Mouse (Mus musculus) forebrain, embryonic 11.5 days (tissue): Measurements from ENCODE around the gene Khsrp. TPM values are rescaled to one million over a fixed set of nuclear protein-coding genes. Genes with fewer than 3 reads are reported as not detected.

ENCODE experiments used
- ATAC-seq: fragments of 200-750 bp; cut with Nextera tagmentation; replicated peaks from 2 replicates; pipeline ENCODE4 v1.8.0; 2017; ENCODE audit warnings: moderate TSS enrichment; ENCODE audit not compliant: low FRiP score
- DNase-seq: peaks from one replicate; pipeline ENCODE4 v3.0.0-alpha.2; 2017; ENCODE audit warnings: low spot score
- H3K27ac ChIP-seq: fragments of 300-500 bp; sonication (generic); 2 replicates; pipeline ENCODE4 v1.5.1; 2014; ENCODE audit warnings: low read depth, low read length
- H3K27me3 ChIP-seq: fragments of 300-500 bp; sonication (generic); 2 replicates; pipeline ENCODE4 v1.6.1; 2014; ENCODE audit warnings: mild to moderate bottlenecking, low read length, mixed read lengths; ENCODE audit not compliant: control insufficient read depth, insufficient read depth
- H3K36me3 ChIP-seq: fragments of 300-500 bp; sonication (generic); 2 replicates; pipeline ENCODE4 v1.6.1; 2014; ENCODE audit warnings: mild to moderate bottlenecking, low read length, moderate library complexity, mixed read lengths; ENCODE audit not compliant: control insufficient read depth, insufficient read depth
- H3K4me1 ChIP-seq: fragments of 300-500 bp; sonication (generic); replicated peaks from 2 replicates; pipeline ENCODE4 v1.6.1; 2014; ENCODE audit warnings: low read length, mixed read lengths; ENCODE audit not compliant: control insufficient read depth, insufficient read depth
- H3K4me2 ChIP-seq: fragments of 300-500 bp; sonication (generic); 2 replicates; pipeline ENCODE4 v1.6.1; 2014; ENCODE audit warnings: low read depth, mild to moderate bottlenecking, low read length, moderate library complexity, mixed read lengths; ENCODE audit not compliant: severe bottlenecking
- H3K4me3 ChIP-seq: fragments of 300-500 bp; sonication (generic); 2 replicates; pipeline ENCODE4 v1.5.1; 2014; ENCODE audit warnings: low read depth, low read length
- H3K9ac ChIP-seq: fragments of 300-500 bp; sonication (generic); 2 replicates; pipeline ENCODE4 v1.6.1; 2014; ENCODE audit warnings: low read length
- H3K9me3 ChIP-seq: fragments of 300-500 bp; sonication (generic); 2 replicates; pipeline ENCODE4 v1.6.1; 2016; ENCODE audit warnings: low read length, mixed read lengths; ENCODE audit not compliant: control insufficient read depth
- WGBS: fragments of 180-500 bp; shearing (Covaris S2); extraction: QIAGEN DNeasy Blood & Tissue Kit; methylation state at CpG from one replicate; pipeline ENCODE4 v1.1.7; 2014; 5-methylcytosine and 5-hydroxymethylcytosine counted together
- polyA plus RNA-seq: library from polyadenylated mRNA; unstranded; fragments of >200 nt; fragmentation: Nextera tagmentation; extraction: Ambion mirVana; gene quantifications from 2 replicates; pipeline ENCODE4 v1.2.1, GENCODE M21; 2014

Khsrp gene
- polyA plus RNA-seq, 1 experiment from 2014 or later, result 62.9 TPM

DNA sequence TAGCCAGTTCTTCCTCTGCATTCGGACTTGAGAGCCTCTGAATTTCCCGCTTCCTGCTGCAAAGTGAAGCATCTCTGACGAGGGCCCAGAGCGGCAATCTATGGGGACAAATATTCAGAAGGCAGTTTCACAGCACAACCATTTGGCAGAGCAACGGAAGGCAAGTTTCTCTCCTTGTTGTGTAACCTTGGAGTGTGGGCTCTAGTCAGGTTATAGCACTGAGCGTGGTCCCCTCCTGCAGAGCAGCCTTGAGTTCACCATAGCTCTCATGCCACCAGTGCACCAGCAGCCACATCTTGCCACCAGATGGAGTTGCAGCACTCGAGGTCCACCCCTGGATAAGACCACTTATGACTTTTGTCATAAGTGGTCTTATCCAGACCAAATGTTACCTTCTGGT is 42.9 kb downstream of the Khsrp start:
- peak; percentile 43 for DNase-seq

DNA sequence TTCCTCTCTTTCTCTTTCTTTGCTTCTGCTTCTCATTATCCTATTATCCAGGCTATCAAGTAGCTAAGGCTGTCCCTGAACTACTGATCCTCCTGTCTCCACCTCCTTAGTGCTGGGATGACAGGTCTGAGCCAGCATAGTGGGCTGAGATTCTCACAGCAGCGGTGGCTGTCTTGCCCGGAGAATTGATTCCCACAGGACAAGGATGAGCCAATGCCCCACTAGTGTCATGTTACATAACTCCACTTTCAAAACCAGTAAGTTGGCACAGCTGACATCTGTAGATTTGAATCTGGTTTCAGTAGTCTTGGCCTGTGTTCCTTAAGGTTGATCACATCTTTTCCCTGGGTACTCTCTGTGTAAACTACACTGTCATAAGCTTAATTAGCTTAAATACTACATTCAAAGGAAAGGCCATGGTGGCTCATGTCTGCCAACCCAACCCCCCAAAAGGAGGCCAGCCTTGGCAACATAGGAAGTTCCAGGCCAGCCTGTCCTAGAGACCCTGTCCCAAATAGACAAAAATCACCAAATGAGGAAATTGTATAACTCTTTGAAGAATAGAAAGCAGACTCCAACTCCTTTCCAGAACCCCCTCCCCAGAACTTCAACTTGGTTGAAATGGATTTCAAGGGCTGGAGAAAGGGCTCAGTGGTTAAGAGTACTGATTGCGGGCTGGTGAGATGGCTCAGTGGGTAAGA is 45.1 kb downstream of the Khsrp start:
- Histone ChIP-seq H3K9ac (no peak overlapping the region), H3K9me3 (no peaks in the 10 kb centered on the region), H3K27ac (no peak overlapping the region), H3K4me2 (no peak overlapping the region), H3K4me1 (peaks cover 4% of the 10 kb centered on the region), H3K27me3 (no peaks in the 10 kb centered on the region), H3K36me3 (no peaks in the 10 kb centered on the region), H3K4me3 (no peak overlapping the region)
- 81% methylated on average over 3 of the region's 3 CpGs for WGBS
- ATAC-seq (no peak), DNase-seq (no peak)

More for the DNA sequence above, 42.9 kb downstream of the Khsrp start:
- H3K27me3 ChIP-seq, result no peaks in the 10 kb centered on the region
- ATAC-seq, result no peak
- peaks cover 4% of the 10 kb centered on the region for H3K4me1 ChIP-seq
- H3K9me3 ChIP-seq, result no peaks in the 10 kb centered on the region
- 86% methylated on average over 7 of the region's 7 CpGs for WGBS
- H3K27ac ChIP-seq, result no peak overlapping the region
- no peak overlapping the region for H3K4me3 ChIP-seq
- no peak overlapping the region for H3K9ac ChIP-seq
- peaks cover 5% of the 10 kb centered on the region; the same call in 1 of the 2 replicates for H3K36me3 ChIP-seq
- no peak overlapping the region for H3K4me2 ChIP-seq

DNA sequence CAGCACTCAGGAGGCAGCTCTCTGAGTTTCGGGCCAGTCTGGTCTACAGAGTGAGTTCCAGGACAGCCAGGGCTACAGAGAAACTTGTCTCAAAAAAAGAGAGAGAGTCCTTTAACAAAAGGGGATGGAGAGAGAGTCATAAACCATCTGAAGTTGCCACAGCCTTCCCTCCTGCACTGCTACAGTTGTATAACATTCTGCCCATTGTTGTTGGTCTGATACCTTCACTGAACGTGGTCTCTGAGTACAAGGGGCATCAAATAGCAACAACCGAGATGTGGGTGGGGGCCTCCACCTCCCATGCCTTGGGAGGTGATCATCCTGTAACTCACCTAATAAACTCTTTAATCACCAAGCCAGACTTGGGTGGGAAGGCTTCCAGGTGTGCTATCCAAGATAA is 45.7 kb downstream of the Khsrp start:
- peak; percentile 41 for DNase-seq
- WGBS, result 79% methylated on average over 3 of the region's 3 CpGs

DNA sequence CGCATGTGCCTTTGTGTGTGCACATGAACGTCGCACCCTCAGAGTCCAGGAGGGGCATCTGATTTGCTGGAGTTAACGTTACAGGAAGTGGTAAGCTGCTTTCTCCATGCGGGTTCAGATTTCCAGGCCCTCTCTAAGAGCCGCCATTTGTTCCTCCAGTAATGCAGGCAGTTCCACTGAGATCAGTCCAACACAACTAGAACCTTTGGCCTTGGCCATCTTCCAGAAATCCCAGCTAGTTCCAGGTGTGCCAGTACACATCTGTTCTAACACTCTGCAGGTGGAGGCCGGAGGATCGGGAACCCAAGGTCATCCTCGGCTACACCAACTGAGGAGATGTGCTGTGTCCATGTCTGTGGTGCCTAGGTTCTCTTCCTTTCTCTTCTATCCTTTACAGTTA is 46.4 kb downstream of the Khsrp start:
- H3K27ac ChIP-seq, result no peak overlapping the region
- no peak overlapping the region for H3K9ac ChIP-seq
- no peaks in the 10 kb centered on the region for H3K4me1 ChIP-seq
- no peak overlapping the region for H3K4me2 ChIP-seq
- H3K9me3 ChIP-seq, result no peaks in the 10 kb centered on the region
- ATAC-seq (no peak), DNase-seq (peak; percentile 35)
- no peak overlapping the region for H3K4me3 ChIP-seq
- 86% methylated on average over 9 of the region's 9 CpGs for WGBS
- H3K27me3 ChIP-seq, result no peaks in the 10 kb centered on the region
- H3K36me3 ChIP-seq, result no peaks in the 10 kb centered on the region

More for the DNA sequence above, 45.7 kb downstream of the Khsrp start:
- H3K9ac ChIP-seq, result no peak overlapping the region
- H3K4me1 ChIP-seq, result no peaks in the 10 kb centered on the region
- no peak overlapping the region for H3K27ac ChIP-seq
- H3K4me3 ChIP-seq, result no peak overlapping the region
- H3K27me3 ChIP-seq, result no peaks in the 10 kb centered on the region
- no peak overlapping the region for H3K4me2 ChIP-seq
- no peaks in the 10 kb centered on the region for H3K9me3 ChIP-seq
- ATAC-seq, result no peak
- no peaks in the 10 kb centered on the region for H3K36me3 ChIP-seq

DNA sequence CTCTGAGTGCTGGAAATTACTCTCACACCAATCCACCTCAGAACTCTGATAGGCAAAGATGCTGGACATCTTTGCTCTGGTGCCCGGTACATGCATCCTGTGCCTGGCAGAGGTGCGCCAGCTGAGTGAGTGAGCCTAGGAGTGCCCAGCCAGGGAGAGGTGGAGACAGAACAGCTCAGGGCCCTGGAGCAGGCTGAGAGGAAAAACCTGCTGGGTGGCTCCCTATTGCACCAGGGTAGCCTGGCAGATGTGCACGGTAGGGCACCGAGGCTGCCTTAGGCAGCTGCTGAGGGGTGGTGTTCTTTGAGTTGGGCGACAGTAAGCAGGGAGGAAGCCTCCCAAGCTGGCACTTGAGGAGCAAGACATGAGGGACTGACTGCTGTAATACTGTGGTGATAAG is 49.3 kb downstream of the Khsrp start, which contains the start of gene Acer1:
Gene Acer1, minus strand, starts transcription at position 114 of the 400 bp plus-strand sequence.
- Histone ChIP-seq H3K36me3 (no peaks in the 10 kb centered on the region), H3K27ac (no peak within 1 kb of the TSS), H3K9ac (no peak within 1 kb of the TSS), H3K4me3 (no peak within 1 kb of the TSS), H3K9me3 (no peaks in the 10 kb centered on the region), H3K27me3 (no peaks in the 10 kb centered on the region), H3K4me2 (no peak within 1 kb of the TSS), H3K4me1 (no peaks in the 10 kb centered on the region)
- ATAC-seq, result no peak
- peak; percentile 42 for DNase-seq
- WGBS, result 80% methylated on average over 5 of the region's 5 CpGs

DNA sequence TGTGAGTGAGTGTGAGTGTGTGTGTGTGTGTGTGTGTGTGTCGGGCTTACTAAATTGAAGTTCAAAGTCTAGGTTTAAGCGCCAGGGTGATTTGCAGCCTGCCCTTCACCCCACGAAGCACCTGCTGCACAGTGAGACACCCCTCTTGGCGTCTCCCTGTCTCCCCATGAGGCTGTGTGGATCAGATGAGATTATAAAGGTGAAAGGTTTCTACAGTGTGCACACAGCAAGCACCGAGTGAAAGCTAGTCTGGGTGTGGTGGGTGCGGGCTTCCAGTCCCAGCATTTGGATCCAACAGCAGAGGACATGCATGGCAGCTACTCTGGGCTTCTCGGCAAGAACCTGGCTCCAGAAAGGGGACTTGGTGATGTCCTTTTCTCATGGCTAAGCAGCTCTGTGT is 50.3 kb downstream of the Khsrp start:
- no peak overlapping the region for H3K9ac ChIP-seq
- H3K9me3 ChIP-seq, result no peaks in the 10 kb centered on the region
- WGBS, result 87% methylated on average over 7 of the region's 7 CpGs
- no peak for ATAC-seq
- no peaks in the 10 kb centered on the region for H3K4me1 ChIP-seq
- peak; percentile 41 for DNase-seq
- H3K36me3 ChIP-seq, result no peaks in the 10 kb centered on the region
- H3K4me2 ChIP-seq, result no peak overlapping the region
- no peaks in the 10 kb centered on the region for H3K27me3 ChIP-seq
- H3K4me3 ChIP-seq, result no peak overlapping the region
- H3K27ac ChIP-seq, result no peak overlapping the region

DNA sequence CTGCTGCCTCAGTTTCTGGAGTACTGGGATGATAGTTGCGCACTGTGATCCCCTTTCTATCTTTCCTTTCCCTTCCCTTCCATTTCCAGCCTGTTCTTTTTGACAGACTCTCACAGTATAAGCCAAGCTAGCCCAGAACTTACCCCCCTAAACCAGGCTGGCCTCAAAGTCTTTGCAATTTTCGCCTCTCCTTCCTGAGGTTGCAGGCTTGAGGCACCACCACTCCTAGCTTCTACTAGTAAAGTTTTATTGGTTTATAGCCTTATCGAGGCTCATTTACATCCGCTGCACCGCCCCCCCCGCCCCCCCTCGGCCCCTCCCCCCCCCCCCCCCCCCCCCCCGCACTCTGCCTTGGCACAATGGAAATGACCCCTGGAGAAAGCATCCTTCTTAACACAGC is 51.8 kb downstream of the Khsrp start:
- Histone ChIP-seq H3K4me3 (no peak overlapping the region), H3K9me3 (no peaks in the 10 kb centered on the region), H3K4me1 (no peaks in the 10 kb centered on the region), H3K27ac (no peak overlapping the region), H3K9ac (no peak overlapping the region), H3K36me3 (no peaks in the 10 kb centered on the region), H3K4me2 (no peak overlapping the region), H3K27me3 (no peaks in the 10 kb centered on the region)
- DNase-seq, result no peak
- WGBS, result 40% methylated on average over 7 of the region's 8 CpGs
- ATAC-seq, result no peak

DNA sequence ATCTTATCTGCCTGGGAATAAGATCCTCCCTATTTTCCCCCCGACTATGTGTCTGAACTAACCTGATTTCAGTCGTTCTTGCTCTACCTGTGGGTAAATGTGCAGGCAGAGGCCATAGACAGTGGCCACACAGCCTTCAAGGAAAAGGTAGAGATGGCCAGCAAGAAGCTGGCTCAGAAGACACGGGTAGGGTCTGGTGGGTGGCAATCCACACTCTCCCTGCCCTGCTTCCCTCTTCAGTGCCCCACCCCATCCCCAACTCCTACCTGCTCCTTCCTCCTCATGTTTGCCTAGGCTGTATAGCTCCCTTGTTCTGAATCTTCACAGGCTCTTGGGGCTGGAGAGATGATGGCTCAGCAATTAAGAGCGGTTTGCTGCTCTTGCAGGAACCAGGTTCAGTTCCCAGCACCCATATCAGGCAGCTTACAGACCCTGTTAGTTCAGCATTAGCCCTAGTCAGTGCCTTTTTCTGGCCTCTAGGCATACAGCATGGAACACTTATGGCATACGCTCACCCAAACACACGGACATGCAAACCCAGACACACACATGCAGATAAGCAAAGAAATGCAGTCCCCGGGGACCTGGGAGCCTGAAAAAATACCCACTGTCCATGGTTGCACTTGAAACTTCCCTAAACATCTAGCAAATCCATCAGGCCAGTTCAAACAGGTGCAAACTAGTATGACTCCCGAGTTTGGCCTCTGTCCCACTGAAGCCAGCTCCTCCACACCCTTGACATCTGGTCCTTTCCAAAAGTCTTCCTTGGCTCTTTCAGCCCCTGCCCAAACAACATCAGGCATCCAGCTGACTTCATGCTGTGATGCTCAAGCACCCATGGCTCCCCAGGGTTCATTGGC is 54.6 kb downstream of the Khsrp start:
- DNase-seq (peak; percentile 39), ATAC-seq (no peak)
- Histone ChIP-seq H3K9ac (no peak overlapping the region), H3K9me3 (no peaks in the 10 kb centered on the region), H3K4me1 (no peaks in the 10 kb centered on the region), H3K4me3 (no peak overlapping the region), H3K27me3 (no peaks in the 10 kb centered on the region), H3K27ac (no peak overlapping the region), H3K4me2 (no peak overlapping the region), H3K36me3 (no peaks in the 10 kb centered on the region)
- 80% methylated on average over 8 of the region's 8 CpGs for WGBS
